Mouse (Mus musculus) spleen, adult 12 weeks (tissue): Measurements from ENCODE around the gene Amd1.
A peak's percentile ranks its signal among the peaks of the same experiment; 100 is the strongest.

Source experiments
- DNase-seq: peaks from one replicate; pipeline ENCODE4 v3.0.0; 2022; ENCODE audit warnings: low spot score

The Amd1 gene

GRCm38 (mm10) chr10:40250969-40251368, 51.0 kb downstream of the Amd1 start:
- DNase-seq: no peak

GRCm38 (mm10) chr10:40249625-40250024, 52.4 kb downstream of the Amd1 start:
- DNase-seq: no peak

DNA sequence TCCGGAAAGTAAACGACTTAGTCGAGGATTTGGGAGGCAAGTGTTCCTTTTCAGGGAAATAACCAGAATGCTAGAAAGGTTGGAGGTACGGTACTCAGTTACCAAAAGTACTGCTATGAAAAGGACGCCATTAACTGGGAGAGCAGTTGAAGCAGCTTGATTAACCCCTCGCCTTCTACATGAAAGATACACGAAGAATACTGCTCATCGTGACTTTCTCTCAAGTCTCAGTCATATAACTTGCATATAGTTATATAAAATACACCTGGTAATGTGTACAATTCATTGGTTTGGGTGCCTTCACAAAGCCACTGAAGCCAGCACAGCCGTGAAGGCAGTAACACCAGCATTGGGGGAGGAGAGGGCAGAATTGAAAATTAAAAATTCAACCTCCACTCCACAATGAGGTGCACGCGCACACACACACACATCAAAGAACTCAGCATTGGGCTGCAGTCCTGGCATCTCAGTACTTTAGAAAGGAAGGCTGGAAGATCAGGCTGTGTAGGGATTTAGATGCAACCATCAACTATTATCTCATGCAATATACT, 54.7 kb downstream of the Amd1 start:
- no peak for DNase-seq

DNA sequence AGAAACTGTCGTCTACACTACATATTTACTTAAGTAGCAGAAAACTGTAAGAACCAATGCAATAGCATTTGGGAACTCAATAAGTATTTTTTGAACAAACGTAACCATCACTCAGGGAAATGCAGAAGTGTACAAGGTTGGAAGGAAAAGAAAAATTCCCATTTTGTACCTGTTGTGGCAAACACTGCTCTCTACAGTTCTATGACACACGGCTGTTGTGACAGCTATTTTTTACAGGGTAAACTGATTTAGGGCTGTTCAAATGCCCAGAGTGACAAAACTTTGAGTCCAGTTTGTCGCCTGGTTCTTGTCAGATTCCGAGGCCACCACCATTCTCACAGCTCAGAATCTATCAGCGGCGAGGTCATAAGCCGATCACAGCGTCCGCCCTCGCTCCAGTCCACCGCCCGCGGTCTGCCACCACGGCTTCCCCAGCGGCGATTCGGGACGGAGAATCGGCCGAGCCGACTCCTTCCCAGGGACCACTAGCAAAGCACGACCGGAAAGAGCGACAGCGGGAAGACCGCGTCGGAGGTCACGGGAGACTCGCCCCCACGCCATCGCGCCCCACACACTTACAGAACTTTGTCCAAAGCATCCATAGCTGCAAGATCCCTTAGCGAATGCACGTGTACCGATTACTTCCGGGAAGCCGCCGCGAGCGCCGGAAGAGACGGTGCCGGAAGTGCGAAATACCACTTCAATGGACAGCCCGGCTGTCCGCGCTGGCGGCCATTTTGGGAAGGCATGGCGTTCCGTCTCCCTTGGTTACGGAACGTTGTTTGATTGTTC, 55.4 kb downstream of the Amd1 start, which contains the start of gene Rpf2:
Gene Rpf2, minus strand, starts transcription at position 663 of the 792 bp plus-strand sequence.
- DNase-seq: peak; percentile 71

DNA sequence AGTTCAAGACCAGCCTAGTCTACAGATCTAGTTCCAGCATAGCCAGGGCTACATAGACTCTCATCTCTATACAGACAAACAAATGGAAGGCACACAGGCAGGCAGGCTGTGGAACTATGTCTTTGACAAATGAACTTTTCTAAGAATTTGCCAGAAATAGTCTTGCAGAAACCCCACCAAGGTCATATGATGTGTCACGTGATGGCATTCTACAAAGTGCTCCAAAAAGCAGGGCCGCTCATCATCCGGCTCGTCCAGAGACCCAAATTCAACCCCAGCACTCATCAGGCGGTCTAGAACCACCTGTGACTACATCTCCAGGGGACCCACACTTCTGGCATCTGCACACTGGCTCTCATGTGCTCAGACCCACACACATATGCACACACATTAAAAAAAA, 64.2 kb downstream of the Amd1 start:
- no peak for DNase-seq
